Mouse (Mus musculus) thymus, postnatal 36 days (tissue): Measurements from ENCODE around the gene Igdcc4.

ENCODE experiments used
- DNase-seq, 2 experiments: peaks; one replicate each; pipeline ENCODE4 v3.0.0; 2022; ENCODE audit warnings: mixed read lengths in 2 of 2

The Igdcc4 gene

GRCm38 (mm10) chr9:65161881-65162280 lies 60.6 kb downstream of the Igdcc4 start:
- no peak for DNase-seq

- DNase-seq, result no peak
Measured at GRCm38 (mm10) chr9:65162711-65163639, 61.7 kb downstream of the Igdcc4 start.

GRCm38 (mm10) chr9:65164870-65165269 lies 63.6 kb downstream of the Igdcc4 start:
- no peak for DNase-seq

- DNase-seq, result no peak
Measured at GRCm38 (mm10) chr9:65166386-65166785, 65.1 kb downstream of the Igdcc4 start.

GRCm38 (mm10) chr9:65168534-65168933 lies 67.2 kb downstream of the Igdcc4 start:
- DNase-seq, result no peak

- DNase-seq, result no peak
Measured at GRCm38 (mm10) chr9:65168952-65169351, 67.7 kb downstream of the Igdcc4 start.

- DNase-seq, result no peak
Measured at GRCm38 (mm10) chr9:65172654-65173053, 71.4 kb downstream of the Igdcc4 start.

- DNase-seq, result no peak
Measured at GRCm38 (mm10) chr9:65175234-65175938, 74.1 kb downstream of the Igdcc4 start.

- no peak for DNase-seq
Measured at GRCm38 (mm10) chr9:65175939-65176871, 74.9 kb downstream of the Igdcc4 start.

GRCm38 (mm10) chr9:65177497-65177896 lies 76.2 kb downstream of the Igdcc4 start:
- no peak for DNase-seq

- DNase-seq, result no peak
Measured at GRCm38 (mm10) chr9:65177912-65178311, 76.6 kb downstream of the Igdcc4 start.

- no peak for DNase-seq
Measured at GRCm38 (mm10) chr9:65178336-65179213, 77.3 kb downstream of the Igdcc4 start.

- no peak for DNase-seq
Measured at GRCm38 (mm10) chr9:65179817-65180624, 78.7 kb downstream of the Igdcc4 start.
